Mouse (Mus musculus): ENCODE data around the gene Hspbap1. TPM values are rescaled to one million over a fixed set of nuclear protein-coding genes. Genes with fewer than 3 reads are reported as not detected.

The Hspbap1 gene
- polyA plus RNA-seq (2015; fragmentation: Nextera tagmentation; extraction: Ambion mirVana) = 17.2 and 18.5 TPM in 2 replicates

DNA sequence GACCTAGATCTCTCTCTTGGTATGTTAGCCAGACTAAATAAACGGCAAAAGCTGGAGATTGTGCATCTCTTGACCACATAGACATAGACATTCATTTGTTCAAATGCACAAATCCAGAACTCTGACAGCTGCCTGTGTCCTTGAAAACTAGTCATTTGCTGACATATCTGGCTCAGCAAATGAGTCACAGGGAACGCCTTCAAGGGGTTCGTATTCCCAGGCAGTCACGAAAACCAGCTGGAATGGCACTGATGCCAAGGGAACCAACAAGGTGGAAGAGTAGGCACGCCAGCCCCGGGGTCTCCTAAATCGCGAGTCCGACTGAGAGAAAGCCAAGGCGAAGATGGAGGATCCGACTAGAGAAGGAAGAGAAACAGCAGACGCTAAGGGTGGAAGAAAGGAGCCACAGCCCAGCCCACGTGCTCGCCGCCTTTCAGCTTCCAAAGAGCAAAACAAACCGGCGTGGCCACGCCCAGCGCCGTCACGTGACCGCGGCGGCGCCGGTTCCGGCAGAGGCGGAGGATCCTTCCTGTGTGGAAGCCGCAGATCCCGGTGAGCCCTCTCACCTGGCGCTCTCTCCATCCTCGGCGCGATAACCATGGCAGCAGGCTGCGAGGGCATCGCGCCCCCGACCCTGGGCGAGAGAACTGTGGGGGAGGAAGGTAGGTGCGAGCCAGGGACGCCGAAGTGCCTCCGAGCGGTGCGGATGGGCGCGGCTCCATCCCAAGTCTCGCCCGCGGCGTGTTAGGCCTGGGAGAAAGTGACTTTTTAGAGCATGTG is at the start of gene Hspbap1:
Hspbap1 (plus strand) TSS at position 498 of the 780 bp plus-strand sequence.
- H3K4me2 ChIP-seq = peak within 1 kb of the TSS; percentile 97
- H3K27me3 ChIP-seq (replicated peaks) = no peaks in the 10 kb centered on the region
- H3K9me3 ChIP-seq = no peaks in the 10 kb centered on the region
- WGBS = under 1% methylated on average over 51 of the region's 51 CpGs
- no peaks in the 10 kb centered on the region for H3K36me3 ChIP-seq (replicated peaks)
- peak within 1 kb of the TSS; percentile 74 for H3K27ac ChIP-seq
- H3K9ac ChIP-seq = peak within 1 kb of the TSS; percentile 94
- H3K4me3 ChIP-seq = peak within 1 kb of the TSS; percentile 89
- peaks cover 41% of the 10 kb centered on the region for H3K4me1 ChIP-seq
- peak; percentile 82 for ATAC-seq (replicated peaks)

DNA sequence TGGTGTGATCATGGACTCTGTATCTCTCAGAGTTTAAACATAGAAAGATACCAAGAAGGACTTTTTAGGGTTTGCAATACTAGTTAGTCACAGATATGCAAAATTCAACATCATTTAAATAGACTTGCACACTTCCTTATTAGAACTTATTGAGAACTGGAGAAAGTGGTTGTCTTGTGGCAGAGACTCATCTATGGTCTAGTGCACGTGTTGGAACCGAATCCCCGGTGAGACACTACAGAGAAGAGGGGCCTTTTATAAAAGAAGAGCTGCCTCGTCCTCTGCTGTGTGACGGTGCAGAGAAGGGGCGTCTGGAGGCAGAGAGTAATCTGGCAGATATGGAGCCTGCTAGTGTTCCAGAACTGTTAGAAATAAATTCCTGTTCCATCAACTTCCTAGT is 45.6 kb upstream of the Hspbap1 start:
- WGBS = 63% methylated on average over 6 of the region's 6 CpGs
- H3K27me3 ChIP-seq (replicated peaks) = no peaks in the 10 kb centered on the region
- H3K9ac ChIP-seq = no peak overlapping the region
- H3K36me3 ChIP-seq (replicated peaks) = 0 out of 2 replicates have a peak, but pooled peaks cover 3% of the 10 kb centered on the region
- no peak for ATAC-seq (replicated peaks)
- no peak overlapping the region for H3K4me2 ChIP-seq
- no peaks in the 10 kb centered on the region for H3K9me3 ChIP-seq
- H3K27ac ChIP-seq = no peak overlapping the region
- no peak overlapping the region for H3K4me3 ChIP-seq
- H3K4me1 ChIP-seq = 0 out of 2 replicates have a peak, but pooled peaks cover 7% of the 10 kb centered on the region

DNA sequence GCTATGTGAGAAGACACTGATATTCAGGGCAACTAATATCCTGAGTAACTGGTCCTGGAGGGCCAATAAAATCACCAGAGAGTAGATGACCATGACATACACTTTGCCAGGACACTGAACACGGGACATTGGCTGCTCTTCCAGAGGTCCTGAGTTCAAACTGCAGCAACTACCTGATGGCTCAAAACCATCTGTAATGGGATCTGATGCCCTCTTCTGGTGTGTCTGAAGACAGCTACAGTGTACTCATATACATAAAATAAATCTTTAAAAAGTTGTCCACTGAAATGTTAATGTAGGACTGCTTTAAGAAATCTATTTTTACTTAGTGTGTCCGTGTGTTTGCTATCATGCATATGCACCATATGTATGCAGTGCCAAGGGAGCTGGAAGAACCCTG is 43.6 kb upstream of the Hspbap1 start:
- 91% methylated on average over 2 of the region's 2 CpGs for WGBS

DNA sequence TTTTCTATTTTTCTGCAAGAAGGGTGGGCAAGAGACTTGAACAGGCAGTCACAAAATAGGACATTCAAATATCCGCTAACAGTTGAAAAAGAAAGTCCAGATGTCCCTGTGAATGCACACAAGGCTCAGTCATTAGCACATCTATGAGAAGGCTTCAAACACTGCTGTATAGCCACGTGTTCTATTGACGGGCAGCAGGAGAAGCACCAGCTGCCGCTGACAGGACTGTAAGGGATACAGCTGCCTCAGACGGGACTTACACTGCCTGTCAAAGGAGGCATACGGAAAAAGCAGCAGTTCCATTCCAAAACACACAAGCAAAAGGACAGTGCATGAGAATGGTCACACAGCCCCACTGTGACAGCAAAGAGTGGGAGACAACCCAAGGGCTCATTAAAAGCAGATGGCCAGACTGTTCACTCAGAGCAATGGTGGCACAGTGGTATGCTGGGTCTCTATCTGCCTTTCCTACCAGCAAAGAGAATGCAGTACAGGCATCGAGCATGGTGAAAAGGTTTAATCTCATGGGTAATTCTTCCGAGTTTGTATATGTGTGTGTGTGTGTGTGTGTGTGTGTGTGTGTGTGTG is 40.9 kb upstream of the Hspbap1 start:
- 21% methylated on average over 8 of the region's 8 CpGs for WGBS
- Histone ChIP-seq H3K4me2 (no peak overlapping the region), H3K27me3 (replicated peaks) (no peaks in the 10 kb centered on the region), H3K36me3 (replicated peaks) (no peaks in the 10 kb centered on the region), H3K4me3 (no peak overlapping the region), H3K4me1 (0 out of 2 replicates have a peak, but pooled peaks cover 7% of the 10 kb centered on the region), H3K9me3 (no peaks in the 10 kb centered on the region), H3K9ac (no peak overlapping the region), H3K27ac (no peak overlapping the region)
- peak; percentile 92 for ATAC-seq (replicated peaks)

More for the DNA sequence above, 43.6 kb upstream of the Hspbap1 start:
- Histone ChIP-seq H3K4me1 (0 out of 2 replicates have a peak, but pooled peaks cover 7% of the 10 kb centered on the region), H3K9ac (no peak overlapping the region), H3K9me3 (no peaks in the 10 kb centered on the region), H3K27ac (no peak overlapping the region), H3K27me3 (replicated peaks) (no peaks in the 10 kb centered on the region), H3K4me3 (no peak overlapping the region), H3K4me2 (no peak overlapping the region), H3K36me3 (replicated peaks) (0 out of 2 replicates have a peak, but pooled peaks cover 3% of the 10 kb centered on the region)
- ATAC-seq (replicated peaks) = no peak

DNA sequence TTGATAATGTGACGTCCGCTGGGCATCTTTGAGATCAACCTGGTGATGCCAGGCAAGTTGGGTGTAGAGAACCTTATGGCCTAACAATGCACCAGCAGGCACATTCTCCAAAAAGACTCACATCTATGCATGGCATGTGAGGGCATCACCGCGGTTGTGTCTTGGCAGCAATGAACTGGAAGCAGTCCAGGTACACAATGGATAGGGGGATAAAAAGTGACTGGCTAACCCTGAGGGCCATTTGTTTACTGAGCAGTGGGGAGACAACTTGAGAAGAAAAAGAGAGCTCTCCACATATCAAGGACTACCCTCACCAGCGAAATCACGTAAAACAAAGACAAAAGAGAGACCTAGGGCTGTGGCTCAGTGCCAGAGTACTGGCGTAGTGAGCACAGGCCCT is 38.1 kb upstream of the Hspbap1 start:
- Histone ChIP-seq H3K4me2 (no peak overlapping the region), H3K4me1 (0 out of 2 replicates have a peak, but pooled peaks cover 7% of the 10 kb centered on the region), H3K4me3 (no peak overlapping the region), H3K9me3 (no peaks in the 10 kb centered on the region), H3K27me3 (replicated peaks) (no peaks in the 10 kb centered on the region), H3K9ac (no peak overlapping the region), H3K27ac (no peak overlapping the region), H3K36me3 (replicated peaks) (no peaks in the 10 kb centered on the region)
- no peak for ATAC-seq (replicated peaks)
- 74% methylated on average over 7 of the region's 7 CpGs for WGBS

DNA sequence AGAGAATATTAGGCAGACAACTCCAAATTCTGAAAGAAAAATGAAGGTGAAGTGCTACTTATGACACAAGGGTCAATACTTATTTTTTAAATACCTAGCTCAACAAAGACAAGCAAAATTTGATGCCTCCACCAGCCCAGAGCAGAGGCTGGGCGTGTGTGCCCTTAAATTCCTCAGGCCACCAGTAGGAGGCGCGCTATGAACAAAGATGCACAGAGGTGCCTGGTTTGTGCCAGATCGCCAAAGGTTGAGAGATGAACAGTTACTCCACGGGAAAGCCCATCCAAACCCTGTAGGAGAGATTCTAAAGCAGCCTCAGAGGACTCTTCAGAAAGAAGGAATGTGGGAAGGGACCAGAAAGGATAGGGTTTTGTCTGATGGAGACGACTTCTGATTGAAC is 36.1 kb upstream of the Hspbap1 start:
- no peaks in the 10 kb centered on the region for H3K27me3 ChIP-seq (replicated peaks)
- H3K27ac ChIP-seq = no peak overlapping the region
- H3K4me1 ChIP-seq = peaks cover 10% of the 10 kb centered on the region
- H3K4me3 ChIP-seq = no peak overlapping the region
- no peaks in the 10 kb centered on the region for H3K36me3 ChIP-seq (replicated peaks)
- ATAC-seq (replicated peaks) = no peak
- no peaks in the 10 kb centered on the region for H3K9me3 ChIP-seq
- H3K4me2 ChIP-seq = no peak overlapping the region
- H3K9ac ChIP-seq = no peak overlapping the region
- WGBS = 18% methylated on average over 6 of the region's 6 CpGs

DNA sequence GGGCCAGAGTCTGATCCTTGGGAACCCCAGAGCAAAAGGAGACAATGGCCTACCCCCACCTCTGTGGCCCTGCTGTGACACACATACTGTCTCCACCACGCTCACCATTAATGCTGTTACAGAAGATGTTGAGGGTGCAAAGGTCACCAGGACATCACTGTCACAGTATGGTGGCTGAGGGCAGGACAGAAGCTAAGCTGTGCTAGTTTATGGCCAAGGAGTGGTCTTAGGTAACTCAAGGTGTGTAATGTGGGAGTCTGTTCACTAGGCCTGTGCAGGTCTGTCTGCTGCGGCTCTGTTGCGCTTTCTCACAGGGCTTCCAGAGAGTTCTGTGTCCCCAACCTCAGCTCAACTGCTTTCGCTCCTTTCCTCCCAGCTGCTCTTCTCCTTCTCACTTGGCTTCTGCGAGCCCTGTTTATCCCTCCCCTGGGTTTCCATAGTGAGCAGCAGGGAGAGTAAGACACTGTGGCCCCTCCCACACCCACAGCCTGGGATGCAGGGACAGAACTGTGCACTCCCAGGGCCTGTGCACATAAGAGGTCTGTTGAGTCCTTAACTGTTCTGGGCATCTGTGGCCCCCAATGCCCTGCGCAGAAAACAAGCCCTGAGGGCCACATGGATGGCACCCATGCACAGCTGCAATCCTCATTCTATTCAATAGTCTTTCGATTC is 31.9 kb upstream of the Hspbap1 start:
- Histone ChIP-seq H3K27me3 (replicated peaks) (no peaks in the 10 kb centered on the region), H3K9me3 (no peaks in the 10 kb centered on the region), H3K27ac (no peak overlapping the region), H3K9ac (no peak overlapping the region), H3K4me2 (no peak overlapping the region), H3K4me3 (no peak overlapping the region), H3K36me3 (replicated peaks) (no peaks in the 10 kb centered on the region), H3K4me1 (peaks cover 7% of the 10 kb centered on the region)
- 63% methylated on average over 7 of the region's 7 CpGs for WGBS
- ATAC-seq (replicated peaks) = 0 out of 2 replicates have a peak, but pooled peaks have one; percentile 55

DNA sequence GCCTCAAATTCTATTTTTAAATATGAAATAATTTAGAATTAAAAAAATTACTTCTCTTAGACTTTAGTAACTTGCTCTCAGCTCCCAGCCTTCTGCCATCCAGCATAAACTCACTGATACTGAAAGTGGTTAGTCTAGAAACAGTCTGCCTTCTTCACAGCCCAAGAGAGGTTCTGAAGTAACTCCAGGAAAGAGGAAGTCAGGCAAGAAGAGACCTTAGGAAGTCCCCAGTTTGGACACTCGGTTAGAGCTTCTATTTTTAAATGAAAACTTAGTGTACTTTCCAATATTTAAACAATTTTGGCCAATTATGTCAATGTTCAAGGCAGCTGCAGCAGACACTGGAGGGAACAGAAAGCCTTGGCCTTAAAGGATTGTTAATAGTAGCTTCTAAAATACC is 30.6 kb upstream of the Hspbap1 start:
- Histone ChIP-seq H3K4me3 (no peak overlapping the region), H3K4me2 (no peak overlapping the region), H3K9ac (no peak overlapping the region), H3K27ac (no peak overlapping the region), H3K36me3 (replicated peaks) (no peaks in the 10 kb centered on the region), H3K9me3 (no peaks in the 10 kb centered on the region), H3K27me3 (replicated peaks) (no peaks in the 10 kb centered on the region), H3K4me1 (peaks cover 7% of the 10 kb centered on the region)
- 78% methylated on average over 1 of the region's 1 CpGs for WGBS
- no peak for ATAC-seq (replicated peaks)

DNA sequence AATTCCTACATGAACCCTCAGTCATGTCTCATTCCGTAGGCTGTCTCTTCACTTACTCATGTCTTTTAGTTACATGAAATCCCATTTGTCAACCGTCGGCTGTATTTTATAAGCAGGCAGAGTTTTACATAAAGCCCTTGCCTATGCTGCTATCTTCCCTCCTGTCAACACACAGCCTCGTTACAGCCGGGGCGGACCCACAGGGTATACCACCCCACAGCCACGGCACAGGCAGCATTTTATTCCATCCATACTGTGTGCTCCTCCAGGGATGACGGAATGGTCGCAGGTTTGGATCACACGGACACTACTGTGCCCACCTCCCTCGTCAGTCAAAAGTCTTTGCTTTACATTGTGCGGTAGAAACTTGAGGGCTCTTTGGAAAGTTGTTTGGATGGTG is 29.8 kb upstream of the Hspbap1 start:
- WGBS = 81% methylated on average over 12 of the region's 12 CpGs
- no peaks in the 10 kb centered on the region for H3K36me3 ChIP-seq (replicated peaks)
- no peak overlapping the region for H3K4me3 ChIP-seq
- no peak for ATAC-seq (replicated peaks)
- no peaks in the 10 kb centered on the region for H3K9me3 ChIP-seq
- H3K27ac ChIP-seq = no peak overlapping the region
- no peaks in the 10 kb centered on the region for H3K27me3 ChIP-seq (replicated peaks)
- H3K4me1 ChIP-seq = peaks cover 7% of the 10 kb centered on the region
- H3K9ac ChIP-seq = no peak overlapping the region
- no peak overlapping the region for H3K4me2 ChIP-seq

DNA sequence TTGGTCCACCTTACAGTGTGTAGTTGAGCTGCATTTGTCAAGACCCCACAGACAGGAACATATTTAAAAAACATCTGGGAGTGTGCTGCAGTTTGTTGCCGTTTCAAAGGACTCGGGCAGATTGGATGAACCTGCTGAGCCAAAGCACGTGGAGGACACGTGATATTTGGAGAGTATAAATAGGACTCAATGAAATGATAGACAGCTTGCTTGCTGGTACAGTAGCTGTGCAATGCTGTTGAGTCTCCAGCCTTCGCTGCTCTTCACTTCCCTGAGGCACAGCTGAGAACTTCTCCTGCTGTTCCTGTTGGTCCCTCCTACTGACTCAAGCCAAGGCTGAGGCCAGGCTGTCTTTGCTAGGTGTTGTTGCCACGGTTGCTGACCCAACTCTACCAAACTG is 29.2 kb upstream of the Hspbap1 start:
- WGBS = 85% methylated on average over 6 of the region's 6 CpGs
- Histone ChIP-seq H3K27ac (no peak overlapping the region), H3K4me3 (no peak overlapping the region), H3K4me1 (peaks cover 7% of the 10 kb centered on the region), H3K9me3 (no peaks in the 10 kb centered on the region), H3K27me3 (replicated peaks) (no peaks in the 10 kb centered on the region), H3K9ac (no peak overlapping the region), H3K4me2 (no peak overlapping the region), H3K36me3 (replicated peaks) (no peaks in the 10 kb centered on the region)
- ATAC-seq (replicated peaks) = no peak

DNA sequence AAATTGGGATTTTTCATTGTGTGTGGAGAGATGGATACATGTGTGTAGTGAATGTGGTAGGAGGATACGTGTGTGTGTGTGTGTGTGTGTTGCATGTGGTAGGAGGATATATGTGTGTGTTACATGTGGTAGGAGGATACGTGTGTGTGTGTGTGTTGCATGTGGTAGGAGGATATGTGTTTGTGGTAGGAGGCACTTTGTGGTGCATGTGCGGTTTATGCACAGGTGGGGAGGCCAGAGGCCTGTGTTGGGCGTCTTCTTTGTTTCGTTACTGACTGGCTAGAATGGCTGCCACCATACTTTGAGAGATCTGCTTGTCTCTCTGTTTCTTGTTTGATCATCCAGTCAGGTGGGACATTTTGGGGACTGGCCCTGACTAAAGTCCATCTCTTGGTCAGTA is 28.6 kb upstream of the Hspbap1 start:
- Histone ChIP-seq H3K36me3 (replicated peaks) (no peaks in the 10 kb centered on the region), H3K4me1 (peaks cover 7% of the 10 kb centered on the region), H3K27me3 (replicated peaks) (no peaks in the 10 kb centered on the region), H3K4me3 (no peak overlapping the region), H3K27ac (no peak overlapping the region), H3K9ac (no peak overlapping the region), H3K4me2 (no peak overlapping the region), H3K9me3 (no peaks in the 10 kb centered on the region)
- WGBS = 98% methylated on average over 5 of the region's 5 CpGs
- no peak for ATAC-seq (replicated peaks)

DNA sequence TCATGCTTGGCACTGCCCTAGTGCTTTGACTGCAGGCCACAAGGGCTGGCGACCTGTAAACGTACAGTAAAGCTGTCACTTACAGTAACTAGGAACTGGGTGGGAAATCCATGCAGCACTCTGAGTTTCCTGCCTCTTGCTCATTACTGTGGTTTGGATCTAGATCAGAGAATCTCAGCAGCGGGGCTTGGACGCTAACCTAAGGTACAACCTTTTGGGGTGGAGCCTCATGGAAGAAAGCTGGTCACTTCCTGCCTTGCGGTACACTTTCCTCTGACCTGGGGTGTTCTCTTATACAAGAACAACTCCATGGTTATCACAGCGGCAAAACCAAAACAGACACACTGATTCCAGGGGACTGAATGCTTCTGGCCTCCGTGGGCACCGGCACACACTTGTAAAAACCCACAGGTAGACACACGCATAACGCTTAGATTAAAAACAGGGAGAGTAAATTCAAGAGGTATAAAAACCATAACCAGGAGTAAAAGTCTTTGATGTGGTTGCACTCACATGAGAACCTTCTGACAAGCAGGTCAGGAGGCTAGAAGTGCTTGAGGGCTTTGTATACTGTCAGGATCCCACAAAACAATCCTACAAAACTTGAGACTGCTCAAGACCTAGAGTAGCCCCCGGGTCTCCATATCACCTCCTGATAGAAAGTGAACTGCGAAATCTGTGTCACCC is 27.8 kb upstream of the Hspbap1 start:
- Histone ChIP-seq H3K4me1 (peaks cover 7% of the 10 kb centered on the region), H3K9ac (no peak overlapping the region), H3K9me3 (no peaks in the 10 kb centered on the region), H3K4me2 (no peak overlapping the region), H3K27ac (no peak overlapping the region), H3K4me3 (no peak overlapping the region), H3K36me3 (replicated peaks) (no peaks in the 10 kb centered on the region), H3K27me3 (replicated peaks) (no peaks in the 10 kb centered on the region)
- no peak for ATAC-seq (replicated peaks)
- 92% methylated on average over 12 of the region's 12 CpGs for WGBS
